Mouse (Mus musculus) kidney, adult 8-10 months (tissue): ENCODE data around the gene Madcam1.

Experiments
- DNase-seq, 2 experiments: peaks; one replicate each; pipeline ENCODE4 v3.0.0; 2022

The Madcam1 gene

DNA sequence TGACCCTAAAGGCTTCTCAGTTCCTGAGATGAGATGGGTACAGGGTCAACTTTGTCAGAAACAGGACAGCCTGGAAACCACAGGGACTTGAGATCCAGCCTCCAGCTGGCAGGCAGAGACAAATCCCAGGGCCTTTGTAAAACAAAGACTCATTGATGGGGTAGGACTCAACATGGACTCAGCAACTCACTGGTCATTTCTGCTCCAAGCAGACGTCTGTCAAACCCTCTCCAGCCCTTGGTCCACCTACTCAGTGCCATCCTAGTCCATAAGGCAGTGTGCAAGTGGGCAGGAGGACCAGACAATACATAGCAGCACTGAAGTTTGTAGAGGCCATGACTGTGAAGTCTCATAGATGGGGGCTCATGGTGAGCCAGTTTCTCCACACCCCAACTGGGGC lies 48.8 kb downstream of the Madcam1 start:
- no peak for DNase-seq

DNA sequence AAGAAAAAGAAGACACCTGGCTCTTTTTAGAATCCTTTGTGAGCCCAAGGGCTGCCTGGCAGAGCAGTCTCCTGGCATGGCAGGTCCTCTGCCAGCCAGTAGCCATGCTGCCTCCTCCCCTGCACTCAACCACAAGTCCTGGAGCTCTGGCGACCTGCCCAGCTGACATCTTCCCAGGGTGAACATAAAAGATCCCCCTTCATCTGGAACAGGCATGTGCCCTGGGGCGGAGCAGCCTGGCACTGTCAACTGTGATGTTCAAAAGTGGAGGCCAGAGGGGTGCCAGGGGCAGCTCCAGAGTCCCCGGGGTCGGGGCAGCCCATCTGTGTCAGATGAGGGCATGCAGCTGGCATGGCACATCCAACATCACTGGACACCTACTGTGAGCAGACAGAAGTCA lies 50.6 kb downstream of the Madcam1 start:
- no peak for DNase-seq

DNA sequence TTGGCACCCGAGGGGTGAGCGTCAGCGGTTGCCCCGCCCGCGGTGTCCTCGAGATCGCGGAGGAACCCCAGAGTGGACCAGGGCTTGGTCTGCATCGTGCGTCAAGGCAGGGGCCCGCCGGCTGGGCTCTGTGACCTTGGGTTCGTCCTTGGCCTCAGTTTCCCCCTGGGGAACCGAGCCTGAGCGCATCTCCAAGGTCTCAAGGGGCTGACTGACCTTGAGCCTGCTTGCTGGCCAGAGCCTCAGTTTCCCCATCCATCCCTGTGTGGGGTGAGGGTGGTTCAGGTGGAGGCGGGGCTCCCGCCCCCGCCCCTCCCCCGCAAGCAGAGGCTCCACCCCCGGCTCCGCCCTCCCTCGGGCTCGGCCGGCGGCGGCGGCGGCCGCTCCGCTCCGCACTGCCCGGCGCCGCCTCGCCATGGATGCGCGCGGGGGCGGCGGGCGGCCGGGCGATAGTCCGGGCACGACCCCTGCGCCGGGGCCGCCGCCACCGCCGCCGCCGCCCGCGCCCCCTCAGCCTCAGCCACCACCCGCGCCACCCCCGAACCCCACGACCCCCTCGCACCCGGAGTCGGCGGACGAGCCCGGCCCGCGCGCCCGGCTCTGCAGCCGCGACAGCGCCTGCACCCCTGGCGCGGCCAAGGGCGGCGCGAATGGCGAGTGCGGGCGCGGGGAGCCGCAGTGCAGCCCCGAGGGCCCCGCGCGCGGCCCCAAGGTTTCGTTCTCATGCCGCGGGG lies 52.1 kb downstream of the Madcam1 start, which contains the start of gene Hcn2:
TSS of gene Hcn2 (plus strand) at position 381 of the 734 bp plus-strand sequence.
- DNase-seq: no peak

DNA sequence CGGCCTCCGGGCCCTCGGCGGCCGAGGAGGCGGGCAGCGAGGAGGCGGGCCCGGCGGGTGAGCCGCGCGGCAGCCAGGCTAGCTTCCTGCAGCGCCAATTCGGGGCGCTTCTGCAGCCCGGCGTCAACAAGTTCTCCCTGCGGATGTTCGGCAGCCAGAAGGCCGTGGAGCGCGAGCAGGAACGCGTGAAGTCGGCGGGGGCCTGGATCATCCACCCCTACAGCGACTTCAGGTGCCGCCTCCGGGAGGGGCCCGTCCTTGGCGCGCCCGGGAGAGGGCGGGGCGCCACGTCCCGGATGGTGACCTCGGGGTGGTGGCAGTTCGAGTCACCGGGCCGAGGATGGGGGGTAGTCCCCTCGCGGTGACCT lies 52.6 kb downstream of the Madcam1 start:
- no peak for DNase-seq

DNA sequence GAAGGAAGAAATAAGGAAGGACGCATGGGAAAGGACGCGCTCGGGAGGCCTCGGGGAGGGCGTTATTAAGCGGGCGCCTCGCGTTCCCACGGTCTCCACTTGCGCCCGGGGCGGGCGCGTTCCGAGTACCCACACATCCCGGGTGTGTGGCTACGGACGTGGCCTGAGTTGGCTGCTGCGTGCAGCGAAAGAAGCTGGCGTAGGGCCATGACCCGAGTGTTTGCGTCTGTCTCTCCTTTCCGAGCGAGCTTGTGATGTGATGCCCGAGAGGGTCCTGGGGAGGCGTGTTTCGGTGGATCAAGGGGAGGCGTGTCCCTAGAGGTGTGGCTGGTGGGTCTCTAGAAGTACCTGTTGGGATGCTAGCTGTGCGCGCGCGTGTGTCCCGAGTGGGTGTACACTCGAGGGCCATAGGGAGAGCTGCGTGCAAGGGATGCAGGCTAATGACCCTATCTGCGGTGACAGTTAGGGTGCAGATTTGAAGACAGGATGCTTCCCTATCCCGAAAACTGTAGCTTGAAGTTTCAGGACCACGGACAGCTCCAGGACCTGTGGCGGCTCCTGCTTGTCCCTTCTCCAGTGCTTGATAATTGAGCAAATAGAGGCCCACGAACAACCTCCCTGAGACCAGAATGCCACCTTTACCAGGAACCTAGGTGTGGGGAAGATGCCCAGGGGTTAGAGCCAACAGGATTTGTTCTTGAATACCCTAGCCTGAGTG lies 53.4 kb downstream of the Madcam1 start:
- peak in 1 of 2 experiments; percentile 79 for DNase-seq
